Mouse (Mus musculus) heart, postnatal 4 days (tissue): ENCODE results near the gene Hoxd8. TPM values are rescaled to one million over a fixed set of nuclear protein-coding genes. Genes with fewer than 3 reads are reported as not detected.

Source experiments
- DNase-seq: peaks from one replicate; pipeline ENCODE4 v3.0.0; 2021
- total RNA-seq, 2 experiments: library from RNA; stranded (reverse); gene quantifications; 2 replicates each; pipeline ENCODE4 v1.2.3; 2021

Gene Hoxd8
- 1 to 10 TPM; 1.2 to 1.9 TPM for total RNA-seq

- peak; percentile 49 for DNase-seq
Observed at GRCm38 (mm10) chr2:74704393-74704998, at the start of gene Hoxd8. TSS of gene Hoxd8 (plus strand) at chr2:74704615.

- DNase-seq, result no peak
Observed at GRCm38 (mm10) chr2:74654743-74655419, 49.5 kb upstream of the Hoxd8 start.

- DNase-seq, result peak; percentile 66
Observed at GRCm38 (mm10) chr2:74655420-74655781, 49.0 kb upstream of the Hoxd8 start.

GRCm38 (mm10) chr2:74655821-74656631 lies 48.4 kb upstream of the Hoxd8 start:
- no peak for DNase-seq

GRCm38 (mm10) chr2:74656632-74657021 lies 47.8 kb upstream of the Hoxd8 start:
- no peak for DNase-seq

GRCm38 (mm10) chr2:74657251-74658023 lies 47.0 kb upstream of the Hoxd8 start:
- no peak for DNase-seq

GRCm38 (mm10) chr2:74658024-74658666 lies 46.3 kb upstream of the Hoxd8 start:
- no peak for DNase-seq

GRCm38 (mm10) chr2:74658667-74659371 lies 45.6 kb upstream of the Hoxd8 start:
- DNase-seq, result no peak

- no peak for DNase-seq
Observed at GRCm38 (mm10) chr2:74659507-74660005, 44.9 kb upstream of the Hoxd8 start, which contains the start of gene Evx2. TSS of gene Evx2 (minus strand) at chr2:74659557.

GRCm38 (mm10) chr2:74660421-74661375 lies 43.7 kb upstream of the Hoxd8 start:
- DNase-seq, result no peak

GRCm38 (mm10) chr2:74661685-74662084 lies 42.7 kb upstream of the Hoxd8 start:
- DNase-seq, result peak; percentile 66

GRCm38 (mm10) chr2:74663291-74663925 lies 41.0 kb upstream of the Hoxd8 start:
- DNase-seq, result peak; percentile 62

- no peak for DNase-seq
Observed at GRCm38 (mm10) chr2:74666411-74666810, 38.0 kb upstream of the Hoxd8 start.

GRCm38 (mm10) chr2:74667191-74667841 lies 37.1 kb upstream of the Hoxd8 start:
- DNase-seq, result no peak

GRCm38 (mm10) chr2:74667842-74668357 lies 36.5 kb upstream of the Hoxd8 start, which contains the start of gene Hoxd13:
TSS of gene Hoxd13 (plus strand) at chr2:74668310.
- no peak for DNase-seq

GRCm38 (mm10) chr2:74668370-74669229 lies 35.8 kb upstream of the Hoxd8 start:
- DNase-seq, result no peak

- no peak for DNase-seq
Observed at GRCm38 (mm10) chr2:74669230-74669578, 35.2 kb upstream of the Hoxd8 start.
